Mouse (Mus musculus): ENCODE measurements around the gene Ascl3.

GRCm38 (mm10) chr7:109767575-109768350 lies 36.2 kb upstream of the Ascl3 start:
- TF ChIP-seq GATA1 (IDR thresholded peaks at IDR 0.05; ENCODE audit: borderline replicate concordance, low read length) (no peak), FLI1 (IDR thresholded peaks at IDR 0.05; ENCODE audit: low read length) (no peak)

All from megakaryocyte, embryonic 14.5 days (primary cell).